Mouse (Mus musculus) liver, adult 2 months (tissue): ENCODE data around the gene Slc7a15. TPM values are rescaled to one million over a fixed set of nuclear protein-coding genes. Genes with fewer than 3 reads are reported as not detected.

Source experiments
- DNase-seq: peaks from one replicate; pipeline ENCODE4 v3.0.0-alpha.2; 2011; ENCODE audit warnings: low read depth, low spot score; ENCODE audit errors: extremely low read depth
- H3K27ac ChIP-seq: fragments of 200-500 bp; replicated peaks from 2 replicates; pipeline ENCODE4 v1.5.1; 2012; ENCODE audit warnings: low read depth, mild to moderate bottlenecking, control low read depth, inconsistent platforms, low read length; ENCODE audit not compliant: insufficient read depth
- H3K27me3 ChIP-seq: fragments of 200-500 bp; 2 replicates; pipeline ENCODE4 v1.6.1; 2012; ENCODE audit warnings: mild to moderate bottlenecking, moderate library complexity, low read length, inconsistent platforms; ENCODE audit not compliant: control insufficient read depth, insufficient read depth
- H3K36me3 ChIP-seq: fragments of 200-500 bp; 2 replicates; pipeline ENCODE4 v1.6.1; 2012; ENCODE audit warnings: low read length, inconsistent platforms; ENCODE audit not compliant: control insufficient read depth, insufficient read depth
- H3K4me1 ChIP-seq: fragments of 200-500 bp; 2 replicates; pipeline ENCODE4 v1.6.1; 2011; ENCODE audit warnings: low read length; ENCODE audit not compliant: control insufficient read depth, insufficient read depth
- H3K4me3 ChIP-seq: fragments of 200-500 bp; 2 replicates; pipeline ENCODE4 v1.5.1; 2011; ENCODE audit warnings: low read depth, mild to moderate bottlenecking, control low read depth, low read length, moderate library complexity; ENCODE audit not compliant: insufficient read depth
- H3K79me2 ChIP-seq: fragments of 200-500 bp; 2 replicates; pipeline ENCODE4 v1.6.1; 2012; ENCODE audit warnings: inconsistent platforms, mild to moderate bottlenecking, low read length, moderate library complexity; ENCODE audit not compliant: control insufficient read depth, insufficient read depth
- H3K9ac ChIP-seq: fragments of 200-500 bp; 2 replicates; pipeline ENCODE4 v1.6.1; 2012; ENCODE audit warnings: low read depth, mild to moderate bottlenecking, control low read depth, inconsistent platforms, low read length
- CTCF ChIP-seq: fragments of 200-500 bp; IDR thresholded peaks from 2 replicates; pipeline ENCODE4 v1.5.1; 2011; ENCODE audit warnings: low read depth, low read length, control low read depth
- POLR2A ChIP-seq: fragments of 200-500 bp; IDR thresholded peaks from 2 replicates; pipeline ENCODE4 v1.6.1; 2011; ENCODE audit warnings: low read length, control low read depth; ENCODE audit not compliant: insufficient read depth; ENCODE audit errors: extremely low read depth
- WGBS: fragments of 180-500 bp; shearing (Covaris S2); methylation state at CpG from one replicate; pipeline ENCODE4 v1.1.7; 2018; 5-methylcytosine and 5-hydroxymethylcytosine counted together
- polyA plus RNA-seq: library from polyadenylated mRNA; depleted of rRNA; stranded (reverse); fragments of >200 nt; gene quantifications from 2 replicates; pipeline ENCODE4 v1.2.3, GENCODE M21; 2012
- total RNA-seq: library from RNA; depleted of rRNA; stranded (reverse); fragments of >200 nt; gene quantifications from 2 replicates; pipeline ENCODE4 v1.2.3, GENCODE M21; 2014

The Slc7a15 gene
- total and polyA plus RNA-seq, 2 experiments = 0.12 TPM; not detected in 1

DNA sequence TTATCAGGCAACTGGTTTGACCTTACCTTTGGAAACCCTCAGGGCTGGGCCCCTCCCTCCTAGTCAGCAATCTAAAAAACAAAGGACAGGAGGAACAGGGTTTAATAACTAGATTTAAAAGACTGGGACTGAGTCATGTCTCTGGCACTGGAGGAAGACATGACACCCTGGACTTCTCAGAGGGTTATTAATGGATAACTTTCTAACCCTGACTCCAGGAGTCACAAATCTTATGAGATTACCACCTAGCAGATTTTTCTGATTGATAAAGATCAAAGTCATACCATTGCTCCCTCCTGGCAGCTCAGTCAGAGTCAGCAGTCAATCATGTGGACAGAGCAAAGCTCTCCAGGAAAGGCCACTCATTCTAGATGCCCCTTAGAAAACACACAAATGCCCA, 43.4 kb downstream of the Slc7a15 start:
- Histone ChIP-seq H3K4me1 (peaks cover 7% of the 10 kb centered on the region; the same call in 1 of the 2 replicates), H3K4me3 (no peak overlapping the region), H3K9ac (no peak overlapping the region), H3K27me3 (no peaks in the 10 kb centered on the region), H3K27ac (peak overlapping the region; percentile 49; the same call in 1 of the 2 replicates), H3K36me3 (no peaks in the 10 kb centered on the region), H3K79me2 (no peaks in the 10 kb centered on the region)
- peak; percentile 76 for DNase-seq
- TF ChIP-seq CTCF (no peak), POLR2A (no peak)

DNA sequence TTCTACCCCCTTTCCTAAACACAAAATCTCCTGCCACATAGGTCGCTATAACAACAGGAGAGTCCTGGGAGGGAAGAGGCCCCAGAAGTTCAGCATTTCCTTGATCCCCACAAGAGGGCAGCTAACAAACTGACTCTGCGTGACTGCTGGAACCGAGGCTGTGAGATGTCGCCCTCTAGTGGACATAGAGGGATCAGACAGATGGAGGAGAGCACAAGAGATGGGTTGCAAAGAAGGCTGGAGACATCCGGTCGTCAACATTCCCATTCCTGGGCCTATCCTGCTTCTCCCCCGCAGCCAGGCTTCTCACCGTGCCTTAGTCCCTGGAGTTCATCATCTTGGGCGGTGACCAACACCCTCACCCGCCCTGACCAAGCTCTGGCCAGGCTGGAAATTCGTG, 51.5 kb downstream of the Slc7a15 start:
- WGBS = 9% methylated on average over 11 of the region's 11 CpGs
- H3K9ac ChIP-seq = no peak overlapping the region
- no peak overlapping the region for H3K4me3 ChIP-seq
- no peaks in the 10 kb centered on the region for H3K79me2 ChIP-seq
- TF ChIP-seq POLR2A (no peak), CTCF (peak; percentile 100)
- DNase-seq = peak; percentile 83
- H3K4me1 ChIP-seq = peaks cover 4% of the 10 kb centered on the region
- H3K36me3 ChIP-seq = no peaks in the 10 kb centered on the region
- H3K27me3 ChIP-seq = no peaks in the 10 kb centered on the region
- no peak overlapping the region for H3K27ac ChIP-seq

DNA sequence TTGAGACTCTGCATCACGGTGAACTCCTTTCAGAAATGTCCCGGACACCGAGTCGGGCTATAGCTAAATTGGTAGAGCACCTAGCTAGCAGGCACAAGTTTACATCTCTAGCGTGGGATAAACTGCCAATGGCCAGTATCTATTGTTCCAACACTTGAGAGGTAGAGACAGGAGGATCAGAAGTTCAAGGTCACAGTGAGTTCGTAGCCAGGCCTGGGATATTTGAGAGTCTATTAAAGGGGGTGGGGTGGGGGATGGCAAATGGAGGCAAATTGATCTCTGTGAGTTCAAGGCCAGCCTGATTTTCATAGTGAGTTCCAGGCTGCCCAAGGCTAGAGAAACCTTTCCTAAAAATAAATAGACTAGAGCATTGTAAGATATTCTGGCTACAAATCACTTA, 52.1 kb downstream of the Slc7a15 start:
- DNase-seq = no peak
- no peaks in the 10 kb centered on the region for H3K36me3 ChIP-seq
- H3K4me3 ChIP-seq = no peak overlapping the region
- H3K4me1 ChIP-seq = peaks cover 4% of the 10 kb centered on the region
- WGBS = 70% methylated on average over 6 of the region's 6 CpGs
- TF ChIP-seq POLR2A (no peak), CTCF (no peak)
- no peaks in the 10 kb centered on the region for H3K79me2 ChIP-seq
- H3K27ac ChIP-seq = no peak overlapping the region
- H3K9ac ChIP-seq = no peak overlapping the region
- H3K27me3 ChIP-seq = no peaks in the 10 kb centered on the region

DNA sequence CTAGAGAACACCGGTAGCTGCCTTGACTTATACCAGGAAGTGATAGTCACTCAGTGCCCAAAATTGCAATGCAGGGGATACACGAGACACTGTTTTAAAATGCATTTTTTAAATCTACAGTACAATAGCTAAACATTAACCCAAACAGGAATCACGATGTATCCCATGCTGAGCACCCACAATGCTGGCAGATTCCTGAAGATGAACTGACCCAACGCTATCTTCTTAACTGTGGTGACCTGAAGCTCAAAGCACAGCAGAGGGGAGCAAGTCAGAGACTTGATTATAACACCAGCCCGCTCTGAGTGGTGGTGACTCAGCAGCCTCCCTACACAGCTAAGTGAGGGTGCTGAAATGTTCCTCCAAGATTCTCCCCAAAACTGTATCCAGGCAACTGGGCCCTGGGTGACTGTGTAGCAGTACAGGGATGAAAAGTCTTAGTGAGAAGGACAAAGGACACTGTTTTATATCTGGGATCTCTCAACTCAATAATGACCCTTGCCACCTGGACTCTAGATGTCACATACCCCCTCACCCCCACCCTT, 53.7 kb downstream of the Slc7a15 start:
- no peak for TF ChIP-seq POLR2A
- TF ChIP-seq CTCF = no peak
- Histone ChIP-seq H3K36me3 (no peaks in the 10 kb centered on the region), H3K4me1 (peaks cover 2% of the 10 kb centered on the region), H3K27me3 (no peaks in the 10 kb centered on the region), H3K4me3 (no peak overlapping the region), H3K79me2 (no peaks in the 10 kb centered on the region), H3K9ac (no peak overlapping the region), H3K27ac (no peak overlapping the region)
- 80% methylated on average over 5 of the region's 5 CpGs for WGBS
- no peak for DNase-seq

DNA sequence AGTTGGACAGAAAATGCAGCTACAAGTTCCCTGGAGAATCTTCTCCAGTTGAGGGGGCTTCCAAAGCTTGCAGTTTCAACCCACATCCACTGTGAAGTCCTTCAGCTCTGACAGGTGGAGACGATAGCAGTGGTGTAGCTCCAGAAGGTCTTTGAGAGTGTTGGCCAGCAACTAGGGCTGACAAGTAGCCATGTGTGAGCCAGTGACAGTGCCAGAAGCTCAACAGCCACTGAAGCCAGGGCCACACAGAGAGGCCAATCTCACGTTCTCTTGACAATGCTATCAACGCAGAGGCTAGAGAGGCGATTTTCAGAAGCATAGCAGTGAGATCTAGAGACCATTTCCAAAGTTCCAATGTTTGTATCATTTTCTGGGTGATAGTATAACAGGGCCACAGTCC, 56.5 kb downstream of the Slc7a15 start:
- H3K4me1 ChIP-seq = peaks cover 5% of the 10 kb centered on the region; the same call in 1 of the 2 replicates
- 88% methylated on average over 4 of the region's 4 CpGs for WGBS

DNA sequence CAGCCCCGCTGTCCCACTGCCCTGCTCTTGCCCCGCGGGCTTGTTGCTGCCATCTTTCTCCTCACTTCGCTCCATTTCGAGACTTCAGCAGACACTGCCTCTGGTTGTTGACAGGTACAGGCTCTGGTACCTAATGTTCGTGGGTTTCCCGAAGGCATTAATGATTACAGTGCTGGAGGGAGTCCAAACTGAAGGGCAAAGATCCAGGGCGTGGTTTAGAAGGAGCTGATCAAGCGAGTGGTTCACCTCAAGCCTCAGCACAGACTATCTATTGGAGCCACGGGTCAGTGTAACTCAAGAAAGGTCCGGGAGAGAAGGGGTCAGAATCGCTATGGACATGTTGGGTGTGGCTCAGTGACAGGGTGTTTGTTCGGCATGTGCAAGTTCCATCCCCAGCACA, 59.4 kb downstream of the Slc7a15 start:
- Histone ChIP-seq H3K27ac (no peak overlapping the region), H3K4me1 (peaks cover 9% of the 10 kb centered on the region; the same call in 1 of the 2 replicates), H3K36me3 (no peaks in the 10 kb centered on the region), H3K79me2 (no peaks in the 10 kb centered on the region), H3K9ac (no peak overlapping the region), H3K4me3 (no peak overlapping the region), H3K27me3 (no peaks in the 10 kb centered on the region)
- no peak for TF ChIP-seq POLR2A
- no peak for TF ChIP-seq CTCF
- WGBS = 48% methylated on average over 13 of the region's 13 CpGs
- peak; percentile 81 for DNase-seq

More for the DNA sequence above, 56.5 kb downstream of the Slc7a15 start:
- H3K4me3 ChIP-seq = no peak overlapping the region
- H3K27ac ChIP-seq = no peak overlapping the region
- H3K36me3 ChIP-seq = no peaks in the 10 kb centered on the region
- no peak for TF ChIP-seq CTCF
- no peak for TF ChIP-seq POLR2A
- H3K9ac ChIP-seq = no peak overlapping the region
- no peaks in the 10 kb centered on the region for H3K27me3 ChIP-seq
- no peaks in the 10 kb centered on the region for H3K79me2 ChIP-seq
- DNase-seq = no peak
